Mouse (Mus musculus) myocyte (in vitro differentiated cells): ENCODE results near the gene Nnmt. TPM values are rescaled to one million over a fixed set of nuclear protein-coding genes. Genes with fewer than 3 reads are reported as not detected.

Experiments
- H3K27me3 ChIP-seq: one replicate; pipeline ENCODE4 v1.6.1; 2011; ENCODE audit not compliant: control insufficient read depth, insufficient read depth, insufficient read length
- H3K36me3 ChIP-seq: one replicate; pipeline ENCODE4 v1.6.1; 2011; ENCODE audit not compliant: control insufficient read depth, insufficient read depth
- H3K4me2 ChIP-seq: one replicate; pipeline ENCODE4 v1.6.1; 2011; ENCODE audit warnings: low read depth, control low read depth
- H3K4me3 ChIP-seq: one replicate; pipeline ENCODE4 v1.5.1; 2011; ENCODE audit warnings: mild to moderate bottlenecking, control low read depth, moderate library complexity
- H3K79me2 ChIP-seq: one replicate; pipeline ENCODE4 v1.6.1; 2011; ENCODE audit not compliant: control insufficient read depth, insufficient read depth
- H3ac ChIP-seq: one replicate; pipeline ENCODE4 v1.6.1; 2011; ENCODE audit not compliant: control insufficient read depth, insufficient read length
- CEBPB ChIP-seq: IDR thresholded peaks from 2 replicates; pipeline ENCODE4 v1.6.1; 2011; ENCODE audit warnings: mild to moderate bottlenecking, moderate library complexity; ENCODE audit not compliant: poor library complexity, insufficient read depth, severe bottlenecking
- E2F4 ChIP-seq: IDR thresholded peaks from one replicate; pipeline ENCODE4 v1.6.1; 2011; ENCODE audit warnings: mild to moderate bottlenecking, control low read depth, moderate library complexity; ENCODE audit not compliant: insufficient read depth
- MAX ChIP-seq: IDR thresholded peaks from one replicate; pipeline ENCODE4 v1.6.1; 2011; ENCODE audit warnings: low read depth, mild to moderate bottlenecking, control low read depth
- MYOD1 ChIP-seq, 3 experiments: IDR thresholded peaks; one replicate each; pipeline ENCODE4 v1.6.1; 2011; ENCODE audit warnings: control low read depth in 2 of 3, low read depth in 2 of 3, mild to moderate bottlenecking in 2 of 3, moderate library complexity in 1 of 3; ENCODE audit not compliant: insufficient read length in 2 of 3, control insufficient read depth in 1 of 3
- MYOG ChIP-seq, 3 experiments: IDR thresholded peaks; one replicate each; pipeline ENCODE4 v1.6.1; 2011; ENCODE audit warnings: control low read depth in 2 of 3, low read depth in 2 of 3, mild to moderate bottlenecking in 2 of 3; ENCODE audit not compliant: insufficient read length in 2 of 3, control insufficient read depth in 1 of 3, insufficient read depth in 1 of 3
- POLR2A ChIP-seq: IDR thresholded peaks from one replicate; pipeline ENCODE4 v1.6.1; 2011; ENCODE audit warnings: low read depth, mild to moderate bottlenecking, control low read depth, moderate library complexity; ENCODE audit not compliant: insufficient read length
- POLR2AphosphoS2 ChIP-seq: IDR thresholded peaks from one replicate; pipeline ENCODE4 v1.6.1; 2011; ENCODE audit warnings: low read depth, control low read depth; ENCODE audit not compliant: insufficient read length
- REST ChIP-seq: IDR thresholded peaks from one replicate; pipeline ENCODE4 v1.6.1; 2011; ENCODE audit warnings: mild to moderate bottlenecking, control low read depth, moderate library complexity; ENCODE audit not compliant: insufficient read depth, insufficient read length
- SRF ChIP-seq: IDR thresholded peaks from one replicate; pipeline ENCODE4 v1.6.1; 2011; ENCODE audit warnings: low read depth; ENCODE audit not compliant: control insufficient read depth, insufficient read length
- TCF12 ChIP-seq: IDR thresholded peaks from one replicate; pipeline ENCODE4 v1.6.1; 2011; ENCODE audit warnings: mild to moderate bottlenecking, control low read depth; ENCODE audit not compliant: poor library complexity, insufficient read depth, severe bottlenecking
- TCF3 ChIP-seq: IDR thresholded peaks from one replicate; pipeline ENCODE4 v1.6.1; 2011; ENCODE audit warnings: low read depth, control low read depth; ENCODE audit not compliant: insufficient read length
- USF1 ChIP-seq: IDR thresholded peaks from one replicate; pipeline ENCODE4 v1.6.1; 2011; ENCODE audit warnings: low read depth, mild to moderate bottlenecking, control low read depth, moderate library complexity
- polyA plus RNA-seq: library from polyadenylated mRNA; unstranded; fragments of >200 nt; fragmentation: generic; extraction: Trizol; gene quantifications from one replicate; pipeline ENCODE4 v1.2.1, GENCODE M21; 2012; ENCODE audit warnings: missing spikeins

Nnmt gene
- polyA plus RNA-seq, 1 experiment = 4.3 TPM

GRCm38 (mm10) chr9:48549056-48549455 is 55.9 kb downstream of the Nnmt start:
- no peak overlapping the region for H3K4me2 ChIP-seq
- H3K4me3 ChIP-seq = no peak overlapping the region
- no peaks in the 10 kb centered on the region for H3K79me2 ChIP-seq

GRCm38 (mm10) chr9:48547233-48547632 is 57.7 kb downstream of the Nnmt start:
- H3K79me2 ChIP-seq = no peaks in the 10 kb centered on the region
- TF ChIP-seq TCF3 (no peak), MYOD1 (IDR thresholded peaks at IDR 0.05; ENCODE audit: control insufficient read depth in 1 of 3, insufficient read length in 2 of 3, low read depth in 2 of 3) (no peak), MAX (no peak), E2F4 (no peak)
- H3K36me3 ChIP-seq = no peaks in the 10 kb centered on the region
- no peak overlapping the region for H3ac ChIP-seq
- H3K4me3 ChIP-seq = no peak overlapping the region
- H3K27me3 ChIP-seq = no peaks in the 10 kb centered on the region
- H3K4me2 ChIP-seq = no peak overlapping the region

More at GRCm38 (mm10) chr9:48549056-48549455, 55.9 kb downstream of the Nnmt start:
- no peak for TF ChIP-seq REST
- TF ChIP-seq TCF12 = no peak
- no peak for TF ChIP-seq E2F4
- no peak for TF ChIP-seq USF1
- no peak for TF ChIP-seq POLR2AphosphoS2
- no peak for TF ChIP-seq SRF
- no peak for TF ChIP-seq MAX
- no peak for TF ChIP-seq TCF3
- TF ChIP-seq MYOG (IDR thresholded peaks at IDR 0.05; ENCODE audit: control insufficient read depth in 1 of 3, insufficient read depth in 1 of 3, insufficient read length in 2 of 3, low read depth in 2 of 3) = no peak
- TF ChIP-seq CEBPB = no peak
- no peak for TF ChIP-seq POLR2A
- TF ChIP-seq MYOD1 (IDR thresholded peaks at IDR 0.05; ENCODE audit: control insufficient read depth in 1 of 3, insufficient read length in 2 of 3, low read depth in 2 of 3) = no peak
- Histone ChIP-seq H3K27me3 (no peaks in the 10 kb centered on the region), H3ac (no peak overlapping the region), H3K36me3 (no peaks in the 10 kb centered on the region)

Other genes starting within 250 kb of the Nnmt start
- gene Rexo2, start 124.5 kb downstream of the Nnmt start, polyA plus RNA-seq = 163 TPM
- gene Rbm7, start 109.9 kb downstream of the Nnmt start, polyA plus RNA-seq = 12.3 TPM
- 41.3 TPM for gene Gm5617, start 109.7 kb downstream of the Nnmt start, polyA plus RNA-seq
- gene Zbtb16, start 231.1 kb upstream of the Nnmt start, polyA plus RNA-seq = not detected